Mouse (Mus musculus) olfactory bulb, adult 2 months (tissue): ENCODE results near the gene Lage3.

Experiments used
- CTCF ChIP-seq: fragments of 200-500 bp; IDR thresholded peaks from 2 replicates; pipeline ENCODE4 v1.5.1; 2012; ENCODE audit warnings: low read depth, mild to moderate bottlenecking, low read length, moderate library complexity; ENCODE audit not compliant: insufficient read depth
- POLR2A ChIP-seq: fragments of 200-500 bp; IDR thresholded peaks from 2 replicates; pipeline ENCODE4 v1.6.1; 2012; ENCODE audit warnings: mild to moderate bottlenecking, low read depth, low read length, moderate library complexity; ENCODE audit not compliant: insufficient read depth

- peak; percentile 41; the same call in 1 of the 2 replicates for TF ChIP-seq POLR2A
- TF ChIP-seq CTCF, result no peak
These were observed at the start of gene Lage3 for GRCm38 (mm10) chrX:74353467-74353770.
